Mouse (Mus musculus) adrenal gland (tissue): ENCODE measurements around the gene Sobp.

ENCODE experiments used
- intact Hi-C: fragments of 180-260 bp; cut with DNase I; formaldehyde crosslinking; loops from one replicate; pipeline ENCODE4 v1.15.1; 2025

The Sobp gene

DNA sequence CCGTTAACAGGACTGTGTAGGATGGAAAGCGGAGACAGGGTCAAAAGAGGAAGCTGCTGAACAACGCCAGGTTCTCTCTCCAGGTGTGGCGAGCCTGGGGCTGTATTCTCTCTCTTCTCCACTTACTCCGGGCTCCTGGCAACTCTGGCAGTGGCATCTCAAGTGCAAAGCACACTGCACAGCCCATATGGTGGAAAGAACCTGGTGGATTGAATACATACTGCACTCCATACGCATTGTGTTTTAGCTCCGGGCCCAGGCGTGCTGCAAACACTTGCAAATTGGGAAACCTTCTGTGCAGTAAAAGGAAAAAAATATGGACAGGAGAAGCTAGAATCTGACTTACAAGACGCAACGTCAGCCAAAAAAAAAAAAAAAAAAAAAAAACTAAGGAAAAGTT lies 80.9 kb downstream of the Sobp start:
- intact Hi-C loops, result no loop called here

- intact Hi-C loops, result no loop called here
Observed at GRCm38 (mm10) chr10:43090040-43090439, 84.3 kb downstream of the Sobp start.

DNA sequence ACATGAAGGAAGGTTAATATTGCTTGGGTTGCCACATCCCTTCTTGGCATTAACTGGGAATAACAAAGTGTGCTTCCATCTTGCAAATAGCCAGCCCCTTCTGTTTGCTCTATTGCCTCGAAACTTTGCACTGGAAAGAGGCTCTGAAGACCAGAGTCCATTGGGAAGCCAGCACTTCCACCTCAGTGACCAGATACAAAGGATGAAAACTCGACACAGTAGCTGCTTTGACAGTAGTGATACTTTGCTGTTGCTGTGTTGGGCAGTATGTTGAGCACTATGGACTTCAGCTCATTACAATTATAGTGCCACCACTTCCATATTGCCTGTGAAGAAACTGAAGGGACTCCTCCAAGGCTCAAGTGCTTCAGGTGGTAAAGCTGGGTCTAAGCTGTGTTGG lies 86.9 kb downstream of the Sobp start:
- intact Hi-C loops, result no loop called here

DNA sequence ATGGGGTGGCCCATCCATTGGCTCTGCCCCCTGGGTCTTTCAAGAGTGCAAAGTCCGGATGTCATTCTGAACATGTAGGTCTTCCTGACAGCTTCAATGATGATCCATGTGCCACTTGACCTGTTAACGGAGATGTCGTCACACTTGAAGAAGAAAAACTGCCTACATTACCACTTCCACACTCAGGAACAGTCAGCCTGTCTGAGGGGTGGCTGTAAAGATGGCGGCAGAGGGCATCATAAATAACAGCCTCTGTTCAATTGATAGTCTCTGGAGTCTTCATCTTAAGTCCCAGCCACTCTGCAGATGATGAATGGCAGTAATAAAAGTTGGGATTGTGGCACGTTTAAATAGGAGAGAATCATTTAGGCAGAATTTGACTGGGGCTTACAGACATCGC lies 87.4 kb downstream of the Sobp start:
- intact Hi-C loops, result no loop called here

- intact Hi-C loops, result no loop called here
Observed at GRCm38 (mm10) chr10:43084087-43084366, 90.3 kb downstream of the Sobp start.

DNA sequence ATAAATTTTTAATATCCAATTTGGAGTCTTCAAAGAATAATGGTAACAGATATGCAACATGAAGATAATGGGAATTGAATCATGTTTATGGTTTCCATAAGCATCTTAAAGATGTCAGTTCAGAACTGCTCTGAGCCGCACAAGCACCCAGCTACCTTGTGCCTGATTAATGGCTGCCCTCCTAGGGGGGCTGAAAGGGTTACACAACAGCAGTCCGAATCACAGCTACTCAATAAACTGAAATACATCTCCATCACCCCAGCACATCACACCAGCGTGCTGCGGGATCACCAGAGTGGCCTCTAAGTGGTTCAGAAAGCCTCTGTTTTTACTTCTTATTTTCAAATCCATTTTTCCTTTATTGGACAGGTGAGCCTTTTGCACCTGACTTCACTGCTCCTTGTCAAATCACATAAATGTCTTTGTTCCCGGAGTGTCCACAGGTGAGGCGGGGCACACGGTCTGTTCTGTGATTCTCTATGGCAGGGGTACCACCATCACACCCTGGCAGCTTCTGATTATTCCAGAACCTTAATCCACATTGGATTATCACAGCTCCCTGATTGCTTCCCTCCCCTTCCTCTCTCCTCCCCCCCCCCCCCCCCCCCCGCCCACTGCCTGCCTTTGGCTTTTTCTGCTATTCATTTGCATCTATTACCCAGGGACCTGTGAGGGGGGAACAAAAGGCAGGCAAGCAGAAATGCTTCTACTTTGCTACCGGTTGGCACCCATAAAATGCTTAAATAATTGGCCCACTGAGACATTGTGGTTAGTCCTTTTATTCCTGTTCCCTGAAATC lies 90.8 kb downstream of the Sobp start:
- intact Hi-C loops, result no loop called here

GRCm38 (mm10) chr10:43081316-43081715 lies 93.0 kb downstream of the Sobp start:
- intact Hi-C loops, result no loop called here

GRCm38 (mm10) chr10:43075535-43076152 lies 98.7 kb downstream of the Sobp start:
- intact Hi-C loops, result no loop called here

DNA sequence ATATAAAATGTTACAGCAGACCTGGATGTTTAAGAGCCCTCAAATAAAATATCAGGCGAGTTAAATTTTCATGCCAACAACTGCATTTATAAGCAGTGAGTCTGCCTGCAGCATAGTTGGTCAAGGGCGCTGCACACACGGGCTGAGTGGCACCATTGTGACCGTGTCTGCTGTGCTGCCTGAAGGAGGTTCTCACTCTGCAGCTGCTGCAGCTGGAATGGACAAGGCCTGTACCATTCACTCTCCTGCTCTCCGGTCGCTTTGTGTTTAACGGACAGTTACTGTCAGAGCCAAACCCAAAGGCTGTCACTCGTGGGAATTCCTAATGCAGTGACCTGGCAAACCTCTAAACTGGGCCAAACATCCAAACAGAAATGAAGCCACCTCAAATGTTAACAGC lies 101.0 kb downstream of the Sobp start:
- intact Hi-C loops, result no loop called here

DNA sequence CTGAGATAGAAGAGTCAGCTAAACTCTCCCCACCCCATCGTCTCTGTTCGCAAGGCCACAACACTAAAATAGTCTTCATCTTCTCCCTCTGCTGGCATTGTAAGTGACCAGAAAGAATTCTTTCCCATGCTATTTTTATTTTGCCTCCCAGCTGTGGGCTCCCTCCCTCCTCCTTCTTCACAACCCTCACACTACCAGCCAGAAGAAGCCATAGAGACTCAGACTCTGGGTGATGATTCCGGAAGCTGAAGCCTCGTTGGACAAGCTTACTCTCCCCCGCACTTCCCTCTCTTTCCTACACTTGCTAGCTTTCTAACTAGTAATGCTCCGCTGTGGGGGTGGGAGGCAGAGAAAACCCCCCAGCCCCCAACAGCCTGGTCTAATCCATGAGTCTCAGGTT lies 103.4 kb downstream of the Sobp start:
- intact Hi-C loops, result no loop called here

GRCm38 (mm10) chr10:43065331-43065730 lies 109.0 kb downstream of the Sobp start:
- intact Hi-C loops, result no loop called here

- intact Hi-C loops, result no loop called here
Observed at GRCm38 (mm10) chr10:43061519-43062105, 112.7 kb downstream of the Sobp start.

DNA sequence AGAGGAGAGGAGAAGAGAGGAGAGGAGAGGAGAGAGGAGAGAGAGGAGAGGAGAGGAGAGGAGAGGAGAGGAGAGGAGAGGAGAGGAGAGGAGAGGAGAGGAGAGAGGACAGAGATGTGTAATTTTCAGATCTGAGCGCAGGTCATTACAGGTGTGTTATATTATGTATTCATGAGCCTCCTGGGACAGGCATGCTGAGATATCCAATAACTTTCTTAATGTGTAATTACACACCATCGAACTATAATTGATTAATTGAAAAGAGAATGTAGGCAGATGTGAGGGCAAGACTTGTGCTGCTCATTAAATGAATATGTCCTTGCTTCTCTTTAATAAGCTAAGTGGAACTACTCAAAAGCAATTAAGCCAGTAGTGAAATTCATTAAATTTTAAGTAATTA lies 118.9 kb downstream of the Sobp start:
- intact Hi-C loops, result no loop called here

DNA sequence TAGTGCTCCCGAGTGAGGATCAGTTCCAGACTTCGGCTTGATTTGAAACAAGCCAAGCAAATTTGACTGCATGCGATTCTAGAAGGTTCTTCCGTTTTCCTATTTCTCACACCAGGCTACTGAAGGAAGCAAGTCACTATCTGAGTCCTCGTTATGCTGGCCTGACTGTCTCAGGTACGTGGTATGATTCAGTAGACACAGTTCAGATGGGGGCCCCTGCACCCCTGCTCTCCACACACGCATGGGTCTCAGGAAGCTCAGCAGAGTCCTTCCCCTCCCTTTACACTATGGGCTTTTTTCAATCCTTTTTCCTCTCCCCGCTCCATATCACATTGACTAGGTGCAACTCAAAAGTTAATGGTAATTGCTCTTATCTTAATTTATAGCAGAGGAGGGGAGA lies 119.6 kb downstream of the Sobp start:
- intact Hi-C loops, result no loop called here

GRCm38 (mm10) chr10:43053861-43054560 lies 120.3 kb downstream of the Sobp start:
- intact Hi-C loops, result no loop called here

GRCm38 (mm10) chr10:43052462-43052861 lies 121.9 kb downstream of the Sobp start:
- intact Hi-C loops, result no loop called here

GRCm38 (mm10) chr10:43047804-43048348 lies 126.5 kb downstream of the Sobp start:
- intact Hi-C loops, result no loop called here

DNA sequence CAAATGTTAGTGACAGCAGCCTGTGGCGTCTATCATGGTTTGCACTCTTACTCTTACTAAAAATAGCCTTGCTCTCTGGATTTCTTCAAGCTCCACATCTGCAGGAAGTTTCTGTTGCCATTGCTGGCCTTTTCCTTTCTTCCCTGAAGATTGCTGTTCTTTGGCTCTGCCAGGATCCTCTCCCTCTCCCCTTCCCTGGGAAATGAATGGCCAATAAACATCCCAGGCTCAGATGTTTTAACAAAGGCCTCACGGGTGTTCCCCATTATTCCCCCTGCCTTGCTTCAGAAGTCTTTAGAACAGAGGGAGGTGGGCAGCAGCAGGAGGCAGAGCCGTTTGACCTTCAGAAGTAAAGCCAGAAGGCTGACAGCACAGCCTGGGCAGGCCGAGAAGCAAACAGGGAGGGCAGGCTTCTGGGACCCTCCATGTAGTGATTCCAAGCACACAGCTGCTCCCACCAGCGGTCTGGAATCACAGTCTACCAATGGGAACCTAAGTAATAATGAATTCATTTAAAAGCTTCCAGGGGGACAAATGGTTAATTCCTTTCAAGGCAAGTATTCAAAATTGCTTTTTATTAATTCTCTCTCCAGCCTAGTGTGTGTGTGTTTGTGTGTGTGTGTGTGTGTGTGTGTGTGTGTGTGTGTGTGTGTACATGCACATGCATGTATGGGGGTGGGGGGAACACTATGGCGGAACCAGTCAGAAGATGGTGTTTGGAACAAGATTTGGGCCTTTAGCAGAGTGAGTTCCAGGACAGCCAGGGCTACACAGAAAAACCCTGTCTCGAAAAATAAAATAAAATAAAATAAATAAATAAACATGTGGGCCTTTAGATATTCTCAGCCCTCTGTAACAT lies 130.8 kb downstream of the Sobp start:
- intact Hi-C loops, result no loop called here

GRCm38 (mm10) chr10:43042591-43043327 lies 131.6 kb downstream of the Sobp start:
- intact Hi-C loops, result no loop called here

GRCm38 (mm10) chr10:43041794-43042193 lies 132.5 kb downstream of the Sobp start:
- intact Hi-C loops, result no loop called here
